Mouse (Mus musculus) MEL (cell line): ENCODE measurements at regions not wholly inside any gene's neighbourhood (a gene's known extent, or its start where the extent isn't known, plus 50 kb on each side); places are given as distances from the start of the nearest gene placed in this dataset.

Source experiments
- POLR2A ChIP-seq, 2 experiments: IDR thresholded peaks; 2 replicates each; pipeline ENCODE4 v1.6.1; 2011 to 2012; ENCODE audit warnings: low read length in 2 of 2, mild to moderate bottlenecking in 2 of 2, control low read depth in 1 of 2, improper control_type of control experiment in 1 of 2, low read depth in 1 of 2, moderate library complexity in 1 of 2; ENCODE audit not compliant: control insufficient read depth in 1 of 2, insufficient read depth in 1 of 2, poor library complexity in 1 of 2
- ZMIZ1 ChIP-seq: IDR thresholded peaks from 2 replicates; pipeline ENCODE4 v1.6.1; 2012; ENCODE audit warnings: low read depth, mild to moderate bottlenecking, inconsistent platforms, low read length, improper control_type of control experiment, moderate library complexity

DNA sequence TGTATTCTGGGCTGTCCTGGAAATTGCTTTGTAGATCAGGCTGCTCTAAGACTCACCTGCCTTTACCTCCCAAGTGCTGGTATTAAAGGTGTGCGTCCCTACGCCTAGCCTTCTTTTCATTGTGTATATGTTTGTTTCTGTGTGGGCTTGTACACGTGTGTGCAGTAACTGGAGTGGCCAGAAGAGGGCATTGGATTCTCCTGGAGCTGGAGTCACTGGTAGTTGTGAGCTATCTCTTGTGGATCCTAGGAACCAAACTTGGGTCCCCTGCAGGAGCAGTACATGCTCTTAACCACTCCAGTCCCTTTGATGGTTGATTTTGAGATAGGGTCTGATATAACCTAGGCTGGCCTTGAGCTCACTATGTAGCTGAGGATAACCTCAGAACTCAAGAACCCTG, 93.2 kb upstream of the Lhx1 start:
- TF ChIP-seq POLR2A (IDR thresholded peaks at IDR 0.05; ENCODE audit: control insufficient read depth in 1 of 2, insufficient read depth in 1 of 2, low read depth in 1 of 2, low read length in 2 of 2, poor library complexity in 1 of 2), result no peak
- TF ChIP-seq ZMIZ1, result no peak
